Mouse (Mus musculus) intestine, embryonic 16.5 days (tissue): ENCODE data around the gene Trio. TPM values are rescaled to one million over a fixed set of nuclear protein-coding genes. Genes with fewer than 3 reads are reported as not detected.

Experiments used
- ATAC-seq: fragments of 200-750 bp; cut with Nextera tagmentation; 2 replicates; pipeline ENCODE4 v1.8.0; 2017; ENCODE audit warnings: moderate TSS enrichment, moderate library complexity
- H3K27ac ChIP-seq: fragments of 300-500 bp; sonication (generic); 2 replicates; pipeline ENCODE4 v1.5.1; 2014; ENCODE audit warnings: mild to moderate bottlenecking, low read length
- H3K27me3 ChIP-seq: fragments of 300-500 bp; sonication (generic); replicated peaks from 2 replicates; pipeline ENCODE4 v1.6.1; 2014; ENCODE audit warnings: low read length, control low read depth, mixed read lengths; ENCODE audit not compliant: control insufficient read depth, insufficient read depth
- H3K36me3 ChIP-seq: fragments of 300-500 bp; sonication (generic); 2 replicates; pipeline ENCODE4 v1.6.1; 2014; ENCODE audit warnings: low read length, control low read depth; ENCODE audit not compliant: control insufficient read depth, insufficient read depth
- H3K4me1 ChIP-seq: fragments of 300-500 bp; sonication (generic); 2 replicates; pipeline ENCODE4 v1.6.1; 2014; ENCODE audit warnings: low read length, control low read depth, mixed read lengths; ENCODE audit not compliant: control insufficient read depth, insufficient read depth
- H3K4me2 ChIP-seq: fragments of 300-500 bp; sonication (generic); 2 replicates; pipeline ENCODE4 v1.6.1; 2014; ENCODE audit warnings: low read depth, low read length, control low read depth
- H3K4me3 ChIP-seq: fragments of 300-500 bp; sonication (generic); 2 replicates; pipeline ENCODE4 v1.5.1; 2014; ENCODE audit warnings: mild to moderate bottlenecking, low read length
- H3K9ac ChIP-seq: fragments of 300-500 bp; sonication (generic); 2 replicates; pipeline ENCODE4 v1.6.1; 2014; ENCODE audit warnings: low read depth, low read length
- H3K9me3 ChIP-seq: fragments of 300-500 bp; sonication (generic); 2 replicates; pipeline ENCODE4 v1.6.1; 2016; ENCODE audit warnings: low read length, control low read depth; ENCODE audit not compliant: control insufficient read depth
- WGBS: fragments of 180-500 bp; shearing (Covaris S2); extraction: QIAGEN DNeasy Blood & Tissue Kit; methylation state at CpG from one replicate; pipeline ENCODE4 v1.1.7; 2014; 5-methylcytosine and 5-hydroxymethylcytosine counted together
- polyA plus RNA-seq: library from polyadenylated mRNA; unstranded; fragments of >200 nt; fragmentation: Nextera tagmentation; extraction: Ambion mirVana; gene quantifications from 2 replicates; pipeline ENCODE4 v1.2.1, GENCODE M21; 2015

Trio gene
- polyA plus RNA-seq, 1 experiment from 2014 or later = 13.4 TPM

DNA sequence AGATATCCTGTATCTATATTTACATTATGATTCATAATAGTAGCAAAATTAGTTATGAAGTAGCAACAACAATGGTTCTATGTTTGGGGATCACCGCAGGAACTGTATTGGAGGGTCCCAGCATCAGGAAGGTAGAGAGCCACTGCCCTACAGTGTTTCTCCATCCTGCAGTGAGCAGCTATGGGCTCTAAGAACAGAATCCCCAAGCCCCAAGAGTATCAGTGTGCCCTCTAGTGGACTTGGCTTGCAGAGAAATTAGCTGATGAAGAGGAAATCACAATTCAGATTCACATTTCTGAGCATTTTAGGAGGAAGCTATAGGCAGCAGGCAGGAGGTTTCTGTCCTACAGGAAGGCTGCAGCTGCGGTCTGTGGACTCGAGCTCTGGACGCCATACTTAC is 202.1 kb downstream of the Trio start:
- Histone ChIP-seq H3K4me3 (no peak overlapping the region), H3K4me2 (no peak overlapping the region), H3K9ac (no peak overlapping the region), H3K27ac (no peak overlapping the region), H3K36me3 (peaks cover 3% of the 10 kb centered on the region; the same call in 1 of the 2 replicates), H3K9me3 (no peaks in the 10 kb centered on the region), H3K4me1 (no peaks in the 10 kb centered on the region), H3K27me3 (no peaks in the 10 kb centered on the region)
- WGBS = 85% methylated on average over 4 of the region's 4 CpGs
- no peak for ATAC-seq

DNA sequence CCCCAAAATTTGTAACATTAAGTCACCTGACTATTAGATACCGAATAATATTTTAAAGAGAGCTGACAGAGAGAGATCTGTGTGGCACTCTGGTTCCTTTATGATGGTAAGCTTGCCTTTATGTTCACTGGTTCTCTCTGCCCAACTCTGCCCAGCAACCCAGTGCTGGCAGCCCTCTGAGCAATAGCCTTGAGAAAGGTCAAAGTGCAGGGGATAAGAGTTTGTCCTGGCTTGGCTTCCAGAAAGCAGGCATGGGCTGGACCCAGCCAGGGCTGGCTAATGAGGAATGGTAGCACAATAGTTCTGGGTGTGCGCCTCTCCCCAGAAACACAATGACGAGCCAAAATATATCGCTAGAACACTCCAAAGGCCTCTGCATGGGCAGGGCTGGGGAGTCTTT is 203.2 kb downstream of the Trio start:
- Histone ChIP-seq H3K4me1 (no peaks in the 10 kb centered on the region), H3K9me3 (no peaks in the 10 kb centered on the region), H3K4me3 (no peak overlapping the region), H3K36me3 (peaks cover 4% of the 10 kb centered on the region; the same call in 1 of the 2 replicates), H3K9ac (no peak overlapping the region), H3K4me2 (no peak overlapping the region), H3K27me3 (no peaks in the 10 kb centered on the region), H3K27ac (no peak overlapping the region)
- no peak for ATAC-seq
- WGBS = 89% methylated on average over 4 of the region's 4 CpGs

DNA sequence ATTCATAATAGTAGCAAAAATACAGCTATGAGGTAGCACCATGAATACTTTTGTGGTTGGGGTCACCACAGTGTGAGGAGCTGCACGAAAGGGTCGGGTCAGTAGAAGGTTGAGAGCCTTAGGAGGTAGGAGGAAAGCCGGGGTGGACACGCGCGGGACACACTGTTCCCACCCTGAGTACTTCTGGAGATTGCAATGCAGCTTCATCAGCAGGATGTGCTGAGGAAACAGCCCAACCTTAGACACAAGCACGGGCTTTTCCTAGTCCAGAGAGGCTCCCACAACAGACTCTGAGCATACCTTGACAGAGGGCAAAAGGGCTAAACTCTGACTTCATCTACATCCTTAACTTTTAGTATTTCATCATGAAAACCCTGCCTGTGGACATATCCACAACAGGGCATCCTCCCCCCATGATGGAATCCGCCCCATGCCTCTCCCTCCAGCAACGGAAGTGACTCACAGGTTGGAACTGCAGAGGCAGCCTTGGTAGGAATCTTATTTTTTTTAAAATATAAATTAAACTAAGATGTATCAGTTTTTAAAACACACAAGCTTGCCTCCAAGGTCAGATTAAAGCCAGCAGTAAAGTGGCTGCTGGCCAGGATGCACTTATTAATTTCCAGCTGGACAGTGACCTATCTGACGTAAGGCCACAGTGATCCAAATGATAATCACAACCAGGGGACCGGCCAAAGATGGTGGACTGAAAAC is 203.8 kb downstream of the Trio start:
- Histone ChIP-seq H3K4me2 (no peak overlapping the region), H3K36me3 (peaks cover 4% of the 10 kb centered on the region; the same call in 1 of the 2 replicates), H3K4me3 (no peak overlapping the region), H3K27ac (no peak overlapping the region), H3K27me3 (no peaks in the 10 kb centered on the region), H3K4me1 (no peaks in the 10 kb centered on the region), H3K9me3 (no peaks in the 10 kb centered on the region), H3K9ac (no peak overlapping the region)
- no peak for ATAC-seq
- 88% methylated on average over 11 of the region's 11 CpGs for WGBS

DNA sequence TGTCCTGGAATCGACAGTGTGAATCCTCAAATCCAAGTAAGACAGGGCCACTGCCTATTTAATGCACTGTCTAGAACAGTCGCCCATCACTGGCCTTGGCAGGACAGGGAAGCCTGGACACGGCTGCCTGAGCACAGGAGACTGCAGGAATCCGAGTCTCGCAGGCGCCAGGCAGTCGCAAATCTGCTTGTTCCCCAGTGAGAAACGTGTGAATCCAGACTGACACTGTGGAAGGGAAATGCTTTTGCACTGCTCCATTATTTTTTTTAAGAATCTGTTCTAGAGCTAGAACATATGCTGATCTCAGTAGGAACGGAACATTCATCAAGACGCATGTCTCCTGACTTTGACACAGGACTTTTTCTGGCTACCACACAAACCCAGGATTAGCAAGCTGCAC is 208.6 kb downstream of the Trio start:
- ATAC-seq = no peak
- H3K36me3 ChIP-seq = peaks cover 14% of the 10 kb centered on the region
- no peak overlapping the region for H3K4me3 ChIP-seq

DNA sequence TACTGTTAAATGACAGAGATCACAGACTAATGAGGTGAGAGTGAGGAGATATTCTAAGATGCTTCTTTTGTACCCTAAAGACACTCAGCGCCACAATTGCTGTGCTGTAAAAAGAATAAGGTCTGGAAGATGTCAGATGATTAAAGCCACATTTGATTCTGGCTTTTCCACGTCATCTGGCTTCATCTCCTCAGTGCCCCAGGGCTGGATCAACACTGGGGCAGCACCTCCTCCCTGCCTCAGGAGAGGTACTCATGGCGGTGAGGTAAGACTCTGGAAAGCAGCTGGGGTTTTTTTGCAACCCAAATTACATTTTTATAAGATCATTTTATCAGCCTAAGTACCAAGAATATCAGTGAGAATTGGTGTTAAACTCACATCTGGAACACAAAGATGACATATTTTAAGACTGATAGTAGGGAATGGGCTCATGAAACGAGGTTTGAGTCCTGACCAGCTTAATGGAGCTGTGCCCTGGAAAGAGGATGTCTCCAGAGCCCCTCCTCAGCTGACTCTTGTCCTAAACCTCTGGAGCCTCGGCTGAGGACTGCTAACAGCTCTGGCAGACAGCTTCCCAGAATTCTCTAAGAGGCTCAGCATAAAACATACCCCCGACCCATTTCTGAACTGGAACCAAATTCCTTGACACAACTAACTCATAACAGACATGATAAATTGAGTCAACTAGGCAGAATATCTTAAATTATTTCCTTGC is 210.8 kb downstream of the Trio start:
- H3K9ac ChIP-seq = no peak overlapping the region
- ATAC-seq = peak; percentile 23; the same call in 1 of the 2 replicates
- H3K4me1 ChIP-seq = peaks cover 8% of the 10 kb centered on the region
- H3K9me3 ChIP-seq = no peaks in the 10 kb centered on the region
- 61% methylated on average over 6 of the region's 6 CpGs for WGBS
- H3K36me3 ChIP-seq = peaks cover 14% of the 10 kb centered on the region
- H3K27me3 ChIP-seq = no peaks in the 10 kb centered on the region
- H3K4me2 ChIP-seq = no peak overlapping the region
- H3K27ac ChIP-seq = no peak overlapping the region
- H3K4me3 ChIP-seq = no peak overlapping the region

More for the DNA sequence above, 208.6 kb downstream of the Trio start:
- no peak overlapping the region for H3K27ac ChIP-seq
- H3K4me1 ChIP-seq = no peaks in the 10 kb centered on the region
- no peaks in the 10 kb centered on the region for H3K9me3 ChIP-seq
- H3K27me3 ChIP-seq = no peaks in the 10 kb centered on the region
- no peak overlapping the region for H3K4me2 ChIP-seq
- no peak overlapping the region for H3K9ac ChIP-seq
- 72% methylated on average over 10 of the region's 10 CpGs for WGBS

DNA sequence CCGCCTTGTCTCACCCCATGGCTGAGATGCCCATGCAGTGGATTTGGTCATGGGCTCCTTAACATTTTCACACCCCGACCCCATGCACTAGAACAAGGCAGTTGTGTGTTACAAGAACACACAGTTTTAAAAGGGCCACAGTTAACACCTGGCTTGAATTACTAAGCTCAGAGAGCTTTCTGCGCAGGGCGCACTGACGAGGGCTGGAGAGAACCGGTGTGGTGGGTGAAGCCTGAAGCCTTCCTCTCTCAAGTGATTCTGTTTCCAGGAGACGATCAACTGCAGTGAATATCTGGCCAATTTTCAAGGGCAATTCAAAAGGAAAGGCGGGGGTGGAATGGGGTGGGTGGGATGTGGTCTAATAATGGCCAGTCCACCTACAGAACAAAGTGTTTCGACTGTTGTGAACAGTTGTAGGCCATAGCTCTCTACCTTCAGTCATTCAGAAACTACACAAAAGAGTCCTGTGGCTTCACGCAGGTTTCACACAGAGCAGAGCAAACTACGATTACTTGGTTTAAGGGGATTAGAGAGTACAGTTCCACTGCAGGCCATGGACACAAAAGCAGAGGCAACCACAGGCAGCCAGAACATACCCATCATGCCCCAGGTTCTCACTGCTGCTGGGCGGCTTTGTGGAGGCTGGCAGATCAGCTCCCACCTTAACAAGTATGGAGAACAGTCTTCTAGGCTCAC is 214.7 kb downstream of the Trio start:
- peak overlapping the region; percentile 48; the same call in 1 of the 2 replicates for H3K27ac ChIP-seq
- peaks cover 8% of the 10 kb centered on the region for H3K36me3 ChIP-seq
- H3K4me2 ChIP-seq = no peak overlapping the region
- WGBS = 75% methylated on average over 12 of the region's 12 CpGs
- ATAC-seq = no peak
- H3K4me3 ChIP-seq = no peak overlapping the region
- H3K4me1 ChIP-seq = peaks cover 23% of the 10 kb centered on the region
- no peak overlapping the region for H3K9ac ChIP-seq
- no peaks in the 10 kb centered on the region for H3K9me3 ChIP-seq
- no peaks in the 10 kb centered on the region for H3K27me3 ChIP-seq

DNA sequence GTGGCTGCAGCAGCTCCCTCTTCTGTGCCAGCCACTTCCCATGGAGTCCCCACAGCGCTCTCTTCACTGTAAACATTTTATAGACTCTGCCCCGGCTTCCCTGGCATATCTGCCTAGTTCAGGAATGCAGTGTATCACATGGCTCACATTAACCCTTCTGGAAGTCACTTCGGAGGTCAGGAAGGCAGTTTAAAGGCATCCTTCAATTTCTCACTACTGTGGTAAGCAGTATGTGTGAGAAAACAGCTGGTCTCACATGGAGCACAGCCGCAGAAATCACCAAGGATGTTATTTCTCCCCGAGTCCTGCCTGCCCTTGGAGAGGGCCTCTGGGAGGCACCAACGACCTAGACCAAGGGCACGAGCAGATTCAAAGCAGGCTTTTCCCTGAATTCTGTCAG is 215.4 kb downstream of the Trio start:
- 0 out of 2 replicates have a peak, but pooled peaks have one; percentile 16 for ATAC-seq
- H3K4me2 ChIP-seq = no peak overlapping the region
- H3K9me3 ChIP-seq = no peaks in the 10 kb centered on the region
- H3K4me1 ChIP-seq = peaks cover 29% of the 10 kb centered on the region
- peak overlapping the region; percentile 48 for H3K27ac ChIP-seq
- no peaks in the 10 kb centered on the region for H3K27me3 ChIP-seq
- peaks cover 5% of the 10 kb centered on the region; the same call in 1 of the 2 replicates for H3K36me3 ChIP-seq
- H3K9ac ChIP-seq = no peak overlapping the region
- WGBS = 34% methylated on average over 7 of the region's 7 CpGs
- no peak overlapping the region for H3K4me3 ChIP-seq

DNA sequence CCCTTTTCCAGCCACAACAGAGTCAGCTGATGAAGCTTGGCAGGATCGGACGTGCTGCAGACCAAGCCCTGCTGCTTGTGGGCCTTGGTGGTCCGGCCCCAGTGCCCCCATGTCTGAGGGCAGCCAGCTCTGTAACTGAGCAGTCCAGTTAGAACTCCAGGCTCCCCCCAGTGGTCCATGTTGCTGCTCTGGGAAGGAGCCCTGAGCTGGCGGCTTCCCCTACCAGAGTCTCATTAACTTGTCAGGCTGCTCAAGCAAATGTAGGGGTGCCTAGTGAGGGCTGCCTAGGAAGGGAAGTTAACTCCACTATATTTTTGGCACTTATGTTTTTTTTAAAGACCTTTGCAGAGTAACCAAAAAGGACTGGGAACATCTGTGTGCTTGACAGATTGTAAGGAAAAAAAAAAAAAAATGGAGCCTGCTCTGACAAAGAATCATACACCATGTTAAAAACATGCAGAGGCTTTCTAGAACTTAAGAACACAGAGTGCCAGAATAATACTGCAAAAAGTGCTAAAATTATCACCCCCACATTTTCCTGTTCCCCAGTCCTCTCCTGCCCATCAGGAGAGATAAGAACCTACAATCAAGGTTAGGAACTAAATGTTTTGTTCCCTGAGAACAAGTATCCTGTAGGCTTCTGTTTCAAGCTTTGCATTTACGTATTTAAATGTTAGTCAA is 216.9 kb downstream of the Trio start:
- Histone ChIP-seq H3K36me3 (peaks cover 5% of the 10 kb centered on the region; the same call in 1 of the 2 replicates), H3K27ac (peak overlapping the region; percentile 65), H3K4me1 (peaks cover 32% of the 10 kb centered on the region), H3K27me3 (no peaks in the 10 kb centered on the region), H3K9ac (no peak overlapping the region), H3K4me2 (no peak overlapping the region), H3K4me3 (no peak overlapping the region), H3K9me3 (no peaks in the 10 kb centered on the region)
- WGBS = 49% methylated on average over 5 of the region's 5 CpGs
- ATAC-seq = peak; percentile 30

DNA sequence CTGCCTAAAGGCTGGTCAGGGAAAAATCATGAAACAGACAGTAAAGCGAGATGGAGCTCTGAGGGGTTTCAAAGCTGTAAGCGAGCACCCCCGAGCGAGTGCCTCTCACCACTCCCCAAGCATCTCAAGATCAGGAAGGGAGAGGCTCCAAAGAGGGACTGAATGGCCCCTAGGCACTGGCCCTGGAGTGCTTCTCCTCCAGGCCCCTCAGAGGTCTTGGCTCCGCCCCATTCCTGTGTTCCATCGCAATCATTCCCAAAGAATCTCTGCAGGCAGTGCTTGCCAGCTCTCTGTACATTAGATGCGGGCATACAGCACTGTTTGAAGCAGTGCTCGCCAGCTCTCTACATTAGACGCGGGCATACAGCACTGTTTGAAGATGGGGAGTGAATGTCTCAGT is 219.4 kb downstream of the Trio start:
- H3K9ac ChIP-seq = no peak overlapping the region

More for the DNA sequence above, 219.4 kb downstream of the Trio start:
- Histone ChIP-seq H3K4me3 (no peak overlapping the region), H3K4me2 (no peak overlapping the region), H3K27ac (peak overlapping the region; percentile 51), H3K4me1 (peaks cover 40% of the 10 kb centered on the region), H3K9me3 (no peaks in the 10 kb centered on the region), H3K36me3 (no peaks in the 10 kb centered on the region), H3K27me3 (no peaks in the 10 kb centered on the region)
- WGBS = 44% methylated on average over 10 of the region's 10 CpGs
- ATAC-seq = peak; percentile 74
